Mouse (Mus musculus) gastrocnemius, postnatal 36 days (tissue): ENCODE data around the gene Klk1b3. TPM values are rescaled to one million over a fixed set of nuclear protein-coding genes. Genes with fewer than 3 reads are reported as not detected.
"Not testable (repeated sequence)": the region's sequence is repeated elsewhere in the genome, so short reads cannot be mapped to it uniquely, and the experiment has no call there.

Source experiments
- DNase-seq, 2 experiments: peaks; one replicate each; pipeline ENCODE4 v3.0.0; 2022
- intact Hi-C: fragments of 180-260 bp; cut with DNase I; formaldehyde crosslinking; loops from one replicate; pipeline ENCODE4 v1.15.1; 2025
- long read RNA-seq, 2 experiments: library from polyadenylated mRNA; stranded (forward); transcript quantifications; one replicate each; pipeline ENCODE4 v2.0.0; 2021
- total RNA-seq, 2 experiments: library from RNA; stranded (reverse); gene quantifications; 2 replicates each; pipeline ENCODE4 v1.2.3; 2021

Gene Klk1b3
- total RNA-seq = not detected
- long read RNA-seq, experiment 1 = 0 reads
- long read RNA-seq, experiment 2 = 0 reads

DNA sequence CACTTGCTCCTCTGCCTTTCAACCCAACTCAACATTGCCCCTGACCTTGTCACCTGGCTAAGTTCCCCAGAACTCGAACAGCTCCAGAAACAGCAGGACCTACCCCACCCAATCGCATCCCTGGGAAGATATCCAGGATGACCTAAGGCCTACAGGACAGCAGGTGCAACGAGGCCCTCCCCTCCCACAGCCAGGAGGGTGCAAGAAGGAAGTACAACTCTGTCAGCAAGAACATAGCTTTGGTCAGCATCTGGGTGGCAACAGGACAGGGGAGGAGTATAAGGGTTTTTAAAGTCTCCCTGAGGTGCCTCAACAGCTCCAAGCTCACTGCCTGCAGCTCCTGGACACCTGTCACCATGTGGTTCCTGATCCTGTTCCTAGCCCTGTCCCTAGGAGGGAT is at the start of gene Klk1b3:
Gene Klk1b3, plus strand, starts transcription at position 301 of the 400 bp plus-strand sequence.
- DNase-seq = no peak
- intact Hi-C loops = no loop called here

DNA sequence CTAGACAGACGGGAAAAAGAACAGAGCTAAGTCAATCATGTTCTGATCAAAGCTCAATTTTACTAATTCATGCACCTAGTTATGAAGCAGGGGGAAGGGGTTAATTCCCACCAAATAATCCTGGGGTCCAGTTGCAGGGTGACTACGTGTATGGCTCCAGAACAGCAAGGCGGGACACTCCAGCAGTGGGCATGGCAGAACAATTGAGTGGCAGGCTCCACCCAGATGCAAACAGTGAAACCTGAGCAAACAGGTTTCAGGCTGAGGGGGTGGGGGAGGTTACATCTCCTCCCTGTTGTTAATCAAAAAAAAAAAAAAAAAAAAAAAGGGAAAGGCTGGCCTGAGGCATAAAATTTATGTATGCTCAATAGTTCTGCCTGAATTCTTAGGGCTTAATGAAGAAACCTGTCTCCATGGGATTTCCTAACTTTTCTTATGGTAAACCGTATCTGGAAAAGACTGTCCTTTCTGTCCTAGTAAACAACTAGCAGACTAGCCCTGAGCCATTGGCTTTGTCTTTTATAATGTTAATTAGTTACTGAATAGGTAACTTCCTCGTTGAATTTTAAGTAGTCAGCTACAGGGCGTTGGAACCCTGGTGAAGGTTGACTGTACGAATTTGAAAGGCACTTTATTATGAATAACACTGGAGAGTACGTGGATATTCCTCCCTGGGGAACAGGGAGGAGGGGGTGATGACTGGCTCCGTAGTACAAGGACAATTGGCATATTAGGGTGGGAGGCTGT is 18.5 kb upstream of the Klk1b3 start:
- intact Hi-C loops = no loop called here
- no peak for DNase-seq

DNA sequence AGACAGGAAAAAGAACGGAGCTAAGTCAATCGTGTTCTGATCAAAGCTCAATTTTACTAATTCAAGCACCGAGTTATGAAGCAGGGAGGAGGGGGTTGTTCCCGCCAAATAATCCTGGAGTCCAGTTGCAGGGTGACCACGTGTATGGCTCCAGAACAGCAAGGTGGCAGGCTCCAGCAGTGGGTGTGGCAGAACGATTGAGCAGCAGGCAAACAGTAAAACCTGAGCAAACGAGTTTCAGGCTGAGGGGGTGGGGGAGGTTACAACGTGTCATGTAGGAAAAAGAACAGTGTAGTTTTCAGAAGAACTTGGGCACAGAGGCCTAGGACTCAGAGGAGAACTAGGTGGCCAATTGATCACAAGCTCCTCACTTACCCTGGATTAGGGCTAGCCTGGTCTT is 11.5 kb upstream of the Klk1b3 start:
- DNase-seq, intact Hi-C loops: not testable (repeated sequence)

DNA sequence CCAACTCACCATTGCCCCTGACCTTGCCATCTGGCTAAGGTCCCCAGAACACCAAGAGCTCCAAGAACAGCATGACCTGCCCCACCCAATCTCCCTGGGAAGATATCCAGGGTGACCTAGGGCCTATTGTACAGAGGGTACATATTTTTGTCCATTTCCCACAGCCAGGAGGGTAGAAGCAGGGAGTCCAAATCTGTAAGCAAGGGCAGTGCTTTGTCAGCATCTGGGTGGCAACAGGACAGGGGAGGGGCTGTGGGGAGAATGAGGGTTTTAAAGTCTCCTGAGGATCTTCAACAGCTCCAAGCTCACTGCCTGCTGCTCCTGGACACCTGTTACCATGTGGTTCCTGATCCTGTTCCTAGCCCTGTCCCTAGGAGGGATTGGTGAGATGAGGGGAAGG is 10.1 kb upstream of the Klk1b3 start, which contains the start of gene Klk1b24:
Gene Klk1b24, plus strand, starts transcription at position 301 of the 400 bp plus-strand sequence.
- DNase-seq, intact Hi-C loops: not testable (repeated sequence)

DNA sequence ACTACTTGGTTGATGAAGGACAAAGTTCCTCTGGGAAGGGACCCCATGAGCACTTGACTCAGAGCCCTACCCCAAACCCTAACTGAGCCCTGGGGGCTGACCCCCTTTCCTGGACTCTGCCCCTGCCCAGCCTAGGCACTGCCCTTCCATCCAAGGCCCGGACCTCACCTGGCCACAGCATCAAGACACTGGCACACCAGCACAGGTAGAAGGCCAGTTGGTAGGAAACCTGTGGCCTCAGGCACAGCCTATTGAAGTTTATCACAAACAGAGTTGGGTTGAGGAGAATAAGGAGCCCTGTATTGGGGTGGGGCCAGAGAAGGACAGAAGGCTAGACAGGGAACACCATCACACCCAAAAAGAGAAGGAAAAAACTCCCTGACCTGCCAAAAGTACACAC is 4.5 kb upstream of the Klk1b3 start:
- intact Hi-C loops = not testable (repeated sequence)

DNA sequence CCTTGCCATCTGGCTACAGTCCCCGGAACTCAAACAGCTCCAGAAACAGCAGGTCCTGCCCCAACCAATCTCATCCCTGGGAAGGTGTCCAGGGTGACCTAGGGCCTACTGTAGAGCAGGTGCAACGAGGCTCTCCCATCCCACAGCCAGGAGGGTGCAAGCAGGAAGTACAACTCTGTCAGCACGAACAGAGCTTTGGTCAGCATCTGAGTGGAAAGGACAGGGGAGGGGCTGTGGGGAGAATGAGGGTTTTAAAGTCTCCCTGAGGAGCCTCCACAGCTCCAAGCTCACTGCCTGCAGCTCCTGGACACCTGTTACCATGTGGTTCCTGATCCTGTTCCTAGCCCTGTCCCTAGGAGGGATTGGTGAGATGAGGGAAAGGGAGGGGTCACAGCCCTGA is 9.1 kb downstream of the Klk1b3 start, which contains the start of gene Klk1b4:
Gene Klk1b4, plus strand, starts transcription at position 301 of the 400 bp plus-strand sequence.
- not testable (repeated sequence) for DNase-seq

More for the DNA sequence above, 4.5 kb upstream of the Klk1b3 start:
- not testable (repeated sequence) for DNase-seq

DNA sequence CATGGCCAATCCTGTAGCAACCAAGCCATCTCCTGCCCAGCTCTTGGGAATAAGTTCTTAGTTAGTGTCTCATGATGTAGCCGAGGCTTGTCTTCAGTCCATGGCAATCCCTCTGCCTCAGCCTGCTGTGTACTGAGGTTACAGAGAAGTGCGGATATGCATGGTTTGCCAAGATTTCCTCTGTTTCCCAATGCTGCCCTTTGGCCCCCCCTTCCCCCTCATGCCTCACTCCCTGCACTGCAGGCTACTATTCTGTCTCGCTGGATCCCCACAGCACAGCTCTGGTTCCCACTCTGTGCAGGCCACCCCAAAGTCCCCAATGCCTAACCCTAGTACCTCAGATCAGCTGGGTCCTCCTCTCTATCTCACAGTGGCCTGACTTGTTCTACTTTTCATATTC is 10.3 kb downstream of the Klk1b3 start:
- intact Hi-C loops = no loop called here
- no peak for DNase-seq

More for the DNA sequence above, 9.1 kb downstream of the Klk1b3 start, which contains the start of gene Klk1b4:
- intact Hi-C loops = not testable (repeated sequence)

DNA sequence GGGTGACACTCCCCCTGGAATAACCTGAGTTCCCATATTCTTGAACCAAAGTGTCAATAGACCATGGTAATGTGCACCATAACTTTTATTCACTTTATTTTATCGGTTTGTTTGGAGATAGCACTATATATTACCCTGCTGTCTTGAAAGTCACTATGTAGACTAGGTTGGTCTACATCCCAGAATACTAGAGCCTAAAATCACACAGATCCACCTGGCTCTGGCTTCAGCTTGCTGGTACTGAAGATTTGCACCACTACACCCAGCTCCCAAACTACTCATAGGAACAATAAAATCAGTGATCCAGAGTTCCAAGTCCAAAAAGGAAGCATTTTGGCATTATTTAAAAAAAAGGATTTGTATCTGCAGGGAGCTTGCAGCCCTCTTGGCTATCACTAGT is 17.7 kb downstream of the Klk1b3 start, which contains the start of gene Klk1b5:
Gene Klk1b5, plus strand, starts transcription at position 301 of the 400 bp plus-strand sequence.
- intact Hi-C loops = no loop called here
- no peak for DNase-seq

DNA sequence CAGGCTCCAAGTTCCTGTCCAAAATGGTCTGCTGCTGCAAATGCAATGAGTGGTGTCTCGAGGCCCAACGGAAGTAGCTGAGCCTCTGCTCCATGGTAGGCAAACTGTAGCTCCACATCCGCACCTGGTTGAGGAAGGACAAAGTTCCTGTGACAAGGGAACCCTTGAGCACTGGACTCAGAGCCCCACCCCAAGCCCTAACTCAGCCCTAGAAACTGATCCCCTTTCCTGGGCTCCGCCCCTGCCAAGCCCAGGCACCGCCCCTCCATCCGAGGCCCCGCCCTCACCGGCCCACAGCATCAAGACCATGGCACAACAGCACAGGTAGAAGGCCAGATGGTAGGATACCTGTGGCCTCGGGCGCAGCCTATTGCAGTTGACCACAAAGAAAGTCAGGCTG is 23.6 kb downstream of the Klk1b3 start:
- intact Hi-C loops, DNase-seq: not testable (repeated sequence)

DNA sequence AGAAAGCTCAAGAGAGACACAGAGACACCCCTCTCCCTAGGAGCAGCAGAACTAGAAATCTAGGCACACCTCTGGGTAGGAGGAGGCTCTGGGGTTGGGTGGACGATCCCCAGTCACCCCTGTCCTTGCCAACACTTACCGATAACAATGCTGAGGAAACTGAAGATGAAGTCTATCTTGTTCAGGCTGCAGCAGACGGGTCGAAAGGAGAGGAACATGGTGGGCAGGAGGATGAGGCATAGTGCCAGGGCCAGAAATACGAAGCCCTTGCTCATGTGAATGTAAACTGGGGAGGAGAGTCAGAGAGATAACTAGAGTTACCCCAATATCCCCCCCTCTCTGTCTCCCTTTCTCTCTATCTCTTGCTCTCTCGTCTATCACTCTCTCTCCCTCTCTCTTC is 24.3 kb downstream of the Klk1b3 start:
- intact Hi-C loops, DNase-seq: not testable (repeated sequence)

DNA sequence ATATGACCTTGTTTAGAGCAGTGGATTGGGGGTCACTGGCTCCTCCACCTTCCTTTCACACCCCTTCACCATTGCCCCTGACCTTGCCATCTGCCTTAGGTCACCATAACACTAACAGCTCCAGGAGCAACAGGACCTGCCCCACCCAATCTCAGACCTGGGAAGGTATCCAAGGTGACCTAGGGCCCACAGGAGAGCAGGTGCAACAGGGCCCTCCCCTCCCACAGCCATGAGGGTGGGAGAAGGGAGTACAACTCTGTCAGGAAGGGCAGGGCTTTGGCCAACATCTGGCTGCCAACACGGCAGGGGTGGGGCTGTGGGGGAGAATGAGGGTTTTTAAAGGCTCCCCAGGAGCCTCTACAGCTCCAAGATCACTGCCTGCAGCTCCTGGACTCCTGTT is 27.1 kb downstream of the Klk1b3 start, which contains the start of gene Klk1:
Gene Klk1, plus strand, starts transcription at position 285 of the 400 bp plus-strand sequence.
- DNase-seq = no peak
- intact Hi-C loops = no loop called here

DNA sequence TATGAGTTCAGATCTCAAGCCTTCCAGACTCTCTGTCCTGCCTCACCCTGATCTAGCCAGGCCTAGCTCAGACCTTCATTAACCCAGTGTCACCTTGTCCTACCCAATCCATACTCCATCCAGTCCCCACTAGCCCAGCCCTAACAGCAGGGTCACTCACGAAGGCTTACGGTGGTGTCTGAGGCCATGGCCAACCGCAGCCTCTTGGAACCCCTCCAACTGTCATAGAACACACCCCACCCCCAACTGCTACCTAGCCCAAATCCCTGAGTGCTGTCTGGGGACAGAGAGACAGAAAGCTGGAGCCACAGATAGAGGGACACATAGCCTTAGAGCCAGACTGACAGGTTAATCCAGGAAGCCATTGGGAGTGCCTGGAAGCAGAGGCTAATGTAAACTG is 37.9 kb downstream of the Klk1b3 start, which contains the start of gene Gm36864:
Gene Gm36864, plus strand, starts transcription at position 269 of the 400 bp plus-strand sequence.
- DNase-seq = no peak
- intact Hi-C loops = no loop called here

DNA sequence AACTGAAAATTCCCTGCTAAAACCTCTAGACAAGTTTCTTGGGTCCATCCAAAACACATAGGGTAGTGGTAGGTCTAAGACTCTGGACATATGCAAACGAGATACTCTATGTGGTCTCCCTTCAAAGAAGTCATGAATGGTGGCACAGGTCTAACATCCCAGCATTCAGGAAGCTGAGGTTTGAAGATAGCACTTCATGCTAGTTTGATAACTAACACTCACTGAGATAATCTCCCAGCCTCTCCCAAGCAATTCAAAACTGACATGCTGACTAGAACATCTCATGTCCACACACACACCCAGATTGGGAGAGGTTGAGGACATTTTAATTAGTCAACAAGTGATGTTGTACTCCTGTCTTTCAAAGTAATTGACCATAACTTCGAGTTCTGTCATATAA is 41.9 kb downstream of the Klk1b3 start:
- intact Hi-C loops = no loop called here
- DNase-seq = no peak

DNA sequence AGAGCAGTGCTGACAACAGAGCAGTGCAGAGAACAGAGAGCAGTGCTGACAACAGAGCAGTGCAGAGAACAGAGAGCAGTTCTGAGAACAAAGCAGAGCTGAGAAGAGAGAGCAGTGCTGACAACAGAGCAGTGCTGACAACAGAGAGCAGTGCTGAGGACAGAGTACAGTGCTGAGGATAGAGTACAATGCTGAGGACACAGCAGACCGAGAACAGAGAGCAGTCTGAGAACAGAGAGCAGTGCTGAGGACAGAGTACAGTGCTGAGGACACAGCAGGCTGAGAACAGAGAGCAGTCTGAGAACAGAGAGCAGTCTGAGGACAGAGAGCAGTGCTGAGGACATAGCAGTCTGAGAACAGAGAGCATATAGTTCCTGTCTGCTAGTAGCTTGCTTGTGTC is 42.7 kb downstream of the Klk1b3 start:
- DNase-seq = no peak
- intact Hi-C loops = no loop called here

DNA sequence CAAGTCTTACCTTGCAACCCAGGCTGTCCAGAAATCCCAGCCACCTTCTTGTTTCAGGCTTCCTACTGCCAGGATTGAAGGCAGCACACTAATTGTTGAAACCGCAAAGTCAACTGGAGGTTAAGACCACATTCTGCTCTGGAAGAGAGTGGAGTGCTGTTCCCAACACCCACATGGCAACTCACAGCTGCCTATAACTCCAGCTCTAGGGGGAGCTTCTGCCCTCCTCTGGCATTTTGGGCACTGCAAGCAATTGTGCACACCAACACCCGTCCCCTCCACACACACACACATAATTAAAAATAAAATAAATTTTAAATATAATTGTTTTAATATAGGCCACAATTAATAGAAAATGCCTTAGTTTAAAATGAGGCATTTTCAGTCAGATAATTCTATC is 43.2 kb downstream of the Klk1b3 start:
- intact Hi-C loops = no loop called here
- DNase-seq = no peak

DNA sequence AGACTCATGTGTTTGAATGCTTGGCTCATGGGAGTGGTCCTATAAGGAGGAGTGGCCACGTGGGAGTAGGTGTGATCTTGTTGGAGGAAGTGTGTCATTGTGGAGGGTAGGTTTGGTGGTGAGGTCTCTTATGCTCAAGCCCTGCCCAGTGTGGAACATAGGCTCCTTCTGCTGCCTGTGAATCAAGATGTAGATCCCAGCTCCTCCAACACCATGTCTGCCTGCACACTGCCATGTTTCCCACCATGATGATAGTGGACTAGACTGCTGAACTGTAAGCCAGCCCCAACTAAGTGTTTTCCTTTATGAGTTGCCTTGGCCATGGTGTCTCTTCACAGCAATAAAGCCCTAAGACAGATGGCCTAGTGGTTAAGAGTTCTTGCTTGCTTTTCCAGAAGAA is 46.1 kb downstream of the Klk1b3 start:
- intact Hi-C loops = no loop called here
- DNase-seq = no peak

DNA sequence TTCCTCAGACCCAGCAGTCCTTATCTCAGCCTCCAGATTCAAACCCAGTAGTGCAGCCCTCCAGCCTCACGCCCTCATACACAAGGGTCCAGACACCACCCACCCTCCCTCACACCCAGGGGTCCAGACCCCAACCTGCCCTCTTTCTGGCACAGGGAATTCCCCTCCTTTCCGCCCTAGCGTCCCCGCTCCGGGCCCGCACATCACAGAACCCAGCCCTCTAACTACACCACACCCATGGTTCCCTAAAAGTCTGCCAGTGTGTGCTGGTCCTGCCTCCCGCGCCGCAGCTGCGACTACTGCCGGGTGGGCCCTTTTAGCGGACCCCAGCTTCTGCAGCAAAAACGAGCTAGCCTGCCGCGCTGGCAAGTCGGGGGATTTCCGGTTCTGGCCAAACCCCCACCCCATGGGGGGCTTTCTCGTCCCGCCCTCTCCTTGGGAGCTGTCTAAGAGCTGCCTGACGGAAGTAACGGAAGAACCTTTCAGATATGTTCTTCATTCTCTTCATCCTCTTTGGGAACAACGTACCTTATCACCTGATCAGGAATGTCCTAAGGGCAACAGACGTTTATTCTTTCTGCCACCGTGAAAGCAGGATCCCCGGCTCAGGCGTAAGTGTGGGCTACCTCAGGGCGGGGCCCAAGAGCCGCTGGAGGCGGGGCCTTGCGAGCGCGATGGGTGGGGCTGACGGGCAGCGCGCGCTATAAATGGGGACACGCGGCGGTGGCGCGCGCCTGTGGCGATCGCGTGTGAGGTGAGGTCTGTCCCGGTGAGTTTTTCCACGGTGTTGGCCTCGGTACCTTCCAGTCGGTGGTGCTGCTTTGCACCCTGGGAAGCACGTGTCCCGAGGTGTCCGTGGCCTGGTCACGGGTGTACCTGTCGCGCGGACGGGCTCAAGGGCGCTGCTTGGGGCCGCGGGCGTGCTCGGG is 48.3 kb downstream of the Klk1b3 start, which contains the start of the genes 1700028J19Rik and 2410002F23Rik:
Gene 1700028J19Rik, minus strand, starts transcription at position 641 of the 929 bp plus-strand sequence.
Gene 2410002F23Rik, plus strand, starts transcription at position 668 of the 929 bp plus-strand sequence.
- intact Hi-C loops = no loop called here
- DNase-seq = peak; percentile 86 to 90

DNA sequence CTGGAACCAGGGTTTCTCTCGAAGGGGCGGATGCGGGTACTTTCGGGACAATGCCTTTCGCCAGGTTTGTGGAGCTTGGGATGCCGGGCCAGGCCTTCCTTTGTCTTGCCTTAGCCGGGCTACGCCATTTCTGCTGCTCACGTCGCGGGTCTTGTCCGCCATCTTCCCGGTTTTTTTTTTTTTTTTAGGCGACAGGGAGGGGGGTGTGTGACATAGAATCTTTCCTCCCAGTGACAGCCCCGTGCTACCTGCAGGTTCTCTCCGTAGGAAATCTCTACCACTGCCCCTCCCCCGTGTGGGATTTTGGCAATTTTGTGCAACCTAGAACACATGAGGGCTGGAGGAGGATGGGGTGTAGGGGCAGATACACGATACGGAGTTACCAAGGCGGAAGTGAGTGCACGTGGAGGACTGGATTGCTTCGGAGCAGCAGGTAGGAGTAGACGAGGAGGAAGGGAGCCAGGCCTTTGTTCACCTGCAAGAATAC is 49.0 kb downstream of the Klk1b3 start:
- DNase-seq = no peak

DNA sequence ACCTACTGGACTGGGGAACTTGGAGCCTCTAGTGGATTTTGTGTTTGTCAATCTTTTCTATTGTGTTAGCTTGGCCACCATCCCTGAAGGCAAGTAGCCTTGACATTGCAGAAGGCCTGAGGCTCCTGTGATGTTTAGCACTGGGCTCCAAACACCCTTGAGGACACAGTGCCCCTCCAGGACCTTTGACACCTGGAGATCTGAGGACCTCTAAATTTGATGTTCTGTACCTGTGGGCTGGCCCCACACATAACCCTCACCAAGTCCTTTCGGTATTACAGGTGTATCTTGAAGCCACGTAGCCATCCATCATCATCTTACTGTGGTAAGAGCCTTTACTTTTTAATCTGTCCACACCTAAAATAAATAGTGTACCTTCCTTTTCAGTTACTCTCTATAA is 50.0 kb downstream of the Klk1b3 start:
- no peak for DNase-seq
- intact Hi-C loops = no loop called here

More for the DNA sequence above, 49.0 kb downstream of the Klk1b3 start:
- intact Hi-C loops = no loop called here

DNA sequence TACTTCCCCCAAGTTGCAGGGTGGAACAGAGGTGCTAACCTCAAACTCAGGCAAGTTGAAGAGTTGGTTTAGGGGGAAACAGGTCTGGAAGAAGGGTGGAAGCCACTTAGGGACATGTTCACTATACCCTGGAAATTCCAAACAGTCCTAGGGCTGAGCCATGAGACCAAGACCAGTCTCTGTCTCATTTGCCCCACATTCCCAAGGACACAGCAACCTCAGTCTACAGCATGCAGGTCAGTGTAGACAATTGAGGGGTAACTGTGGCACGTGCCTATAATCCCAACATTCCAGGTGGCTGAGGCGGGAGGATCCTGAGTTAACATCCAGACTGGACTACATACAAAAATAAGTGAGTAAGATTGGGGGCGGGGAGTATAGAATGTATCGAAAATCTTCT is 51.3 kb downstream of the Klk1b3 start:
- intact Hi-C loops = no loop called here
- no peak for DNase-seq
